ENCODE assay signal across 10 mouse cellular contexts in genomic region chr10:63429023-63429340, GRCm38 (mm10). TPM values are rescaled to one million over a fixed set of nuclear protein-coding genes. Genes with fewer than 3 reads are reported as not detected.
DNase-seq lines count a peak whose midpoint lies in the region; ATAC-seq lines count a peak whose summit lies in the region.
"Had no signal": no experiment of that assay in that cellular context is flagged by ENCODE, and none has a peak within 500 bp of the region (broad histone marks: within the 10 kb centered on the region; RNA-seq: fewer than 3 reads in every experiment).

No protein-coding gene starts in this region.

- no peaks in the 10 kb centered on the region for H3K27me3 ChIP-seq in hindbrain, embryonic 15.5 days
- no peaks in the 10 kb centered on the region for H3K27me3 ChIP-seq in midbrain, embryonic 13.5 days
- H3K27me3 ChIP-seq: Patski had no signal

- peak overlapping the region; percentile 48 for H3K9ac ChIP-seq in hindbrain, embryonic 15.5 days
- H3K9ac ChIP-seq in midbrain, embryonic 13.5 days (replicated peaks), result peak overlapping the region; percentile 60

- peak overlapping the region; percentile 86 for H3K4me2 ChIP-seq in hindbrain, embryonic 15.5 days
- H3K4me2 ChIP-seq in midbrain, embryonic 13.5 days (replicated peaks), result peak overlapping the region; percentile 66

- WGBS in hindbrain, embryonic 15.5 days, result 2% methylated on average over 11 of the region's 11 CpGs
- 3% methylated on average over 11 of the region's 11 CpGs for WGBS in midbrain, embryonic 13.5 days

- ATAC-seq in hindbrain, embryonic 15.5 days (ENCODE audit: low FRiP score, low read depth), result no peak
- no peak for ATAC-seq in midbrain, embryonic 13.5 days

- no peak overlapping the region for H3K27ac ChIP-seq in brown adipose tissue, adult 24 weeks (replicated peaks; ENCODE audit: low read depth, low read length)
- peak overlapping the region; percentile 32 for H3K27ac ChIP-seq in hindbrain, embryonic 15.5 days (replicated peaks)
- no peak overlapping the region for H3K27ac ChIP-seq in midbrain, embryonic 13.5 days

- 0 out of 2 replicates have a peak, but pooled peaks cover 2% of the 10 kb centered on the region for H3K4me1 ChIP-seq in brown adipose tissue, adult 24 weeks (ENCODE audit: control insufficient read depth, insufficient read depth, insufficient read length, low read length)
- 0 out of 2 replicates have a peak, but pooled peaks cover 5% of the 10 kb centered on the region for H3K4me1 ChIP-seq in hindbrain, embryonic 15.5 days (replicated peaks)
- no peaks in the 10 kb centered on the region; the same call in 1 of the 2 replicates for H3K4me1 ChIP-seq in midbrain, embryonic 13.5 days (replicated peaks)

- peak overlapping the region; percentile 58 for H3K4me3 ChIP-seq in brown adipose tissue, adult 24 weeks (ENCODE audit: insufficient read depth, low read depth, low read length)
- H3K4me3 ChIP-seq in hindbrain, embryonic 15.5 days, result peak overlapping the region; percentile 64
- peak overlapping the region; percentile 72 for H3K4me3 ChIP-seq in midbrain, embryonic 13.5 days (replicated peaks)

- no peaks in the 10 kb centered on the region for H3K9me3 ChIP-seq in hindbrain, embryonic 15.5 days
- H3K9me3 ChIP-seq in midbrain, embryonic 13.5 days, result no peaks in the 10 kb centered on the region

- H3K36me3 ChIP-seq in hindbrain, embryonic 15.5 days, result no peaks in the 10 kb centered on the region
- H3K36me3 ChIP-seq in midbrain, embryonic 13.5 days, result no peaks in the 10 kb centered on the region

- peak; percentile 27 for DNase-seq in kidney, adult 9 months
- DNase-seq in kidney, postnatal 14 days, result no peak
- DNase-seq in urinary bladder, postnatal 14 days (ENCODE audit: low spot score), result no peak
- DNase-seq in c-Kit-positive CD71-positive TER-119-positive erythroid progenitor cells, embryonic 14.5 days (ENCODE audit: low spot score), result no peak
- DNase-seq in gastrocnemius, postnatal 4 days (ENCODE audit: low spot score in 2 of 2), result no peak

RNA-seq across cellular contexts. Expression of gene Ctnna3, which starts 0.9 kb away (rescaled TPM):
- not detected in 2 replicates for polyA plus RNA-seq in brown adipose tissue, adult 24 weeks (2012; ENCODE audit: insufficient read depth, insufficient read length, missing spikeins)
- 1.7 and 1.8 TPM in 2 replicates for polyA plus RNA-seq in hindbrain, embryonic 15.5 days (2015; fragmentation: Nextera tagmentation; extraction: Ambion mirVana)
- 0.23 and 0.39 TPM in 2 replicates for polyA plus RNA-seq in midbrain, embryonic 13.5 days (2015; fragmentation: Nextera tagmentation; extraction: Ambion mirVana)
- total RNA-seq in gastrocnemius, postnatal 4 days (2021), result 10 to 100 TPM; 25.3 to 27.7 TPM
- polyA plus RNA-seq: Patski had no signal

RNA-seq across cellular contexts. Expression of gene Gm7075, which starts 7.4 kb away (rescaled TPM):
- not detected in 2 replicates for polyA plus RNA-seq in brown adipose tissue, adult 24 weeks (2012; ENCODE audit: insufficient read depth, insufficient read length, missing spikeins)
- polyA plus RNA-seq in hindbrain, embryonic 15.5 days (2015; fragmentation: Nextera tagmentation; extraction: Ambion mirVana), result not detected in 2 replicates
- 0.57 TPM in 1 of 2 replicates, not detected in the other for polyA plus RNA-seq in midbrain, embryonic 13.5 days (2015; fragmentation: Nextera tagmentation; extraction: Ambion mirVana)
- not detected for total RNA-seq in gastrocnemius, postnatal 4 days (2021)
- polyA plus RNA-seq: gonadal fat pad, adult 2 months; Patski had no signal

RNA-seq across cellular contexts. Expression of gene Dnajc12, which starts 46.7 kb away (rescaled TPM):
- polyA plus RNA-seq in brown adipose tissue, adult 24 weeks (2012; ENCODE audit: insufficient read depth, insufficient read length, missing spikeins), result 4.6 and 9.2 TPM in 2 replicates
- polyA plus RNA-seq in hindbrain, embryonic 15.5 days (2015; fragmentation: Nextera tagmentation; extraction: Ambion mirVana), result 20.8 and 22.0 TPM in 2 replicates
- polyA plus RNA-seq in midbrain, embryonic 13.5 days (2015; fragmentation: Nextera tagmentation; extraction: Ambion mirVana), result 15.9 and 21.7 TPM in 2 replicates
- 10 to 100 TPM in 1 of 2 experiments, 1 to 10 TPM in 1; 9.4 to 10.9 TPM for total RNA-seq in gastrocnemius, postnatal 4 days (2021)

RNA-seq across cellular contexts. Expression of gene Sirt1, which starts 47.5 kb away (rescaled TPM):
- 9.3 TPM in 2 replicates for polyA plus RNA-seq in brown adipose tissue, adult 24 weeks (2012; ENCODE audit: insufficient read depth, insufficient read length, missing spikeins)
- 4.6 and 5.0 TPM in 2 replicates for polyA plus RNA-seq in hindbrain, embryonic 15.5 days (2015; fragmentation: Nextera tagmentation; extraction: Ambion mirVana)
- 5.5 and 5.8 TPM in 2 replicates for polyA plus RNA-seq in midbrain, embryonic 13.5 days (2015; fragmentation: Nextera tagmentation; extraction: Ambion mirVana)
- total RNA-seq in gastrocnemius, postnatal 4 days (2021), result 10 to 100 TPM in 1 of 2 experiments, 1 to 10 TPM in 1; 9.3 to 14.1 TPM
